Mouse (Mus musculus) E14TG2a.4 (cell line): ENCODE measurements around the gene Mylk3.
A peak's percentile ranks its signal among the peaks of the same experiment; 100 is the strongest.

ENCODE experiments used
- H3K27me3 ChIP-seq: 2 replicates; pipeline ENCODE4 v1.6.1; 2014; ENCODE audit warnings: low read length, control low read depth; ENCODE audit not compliant: insufficient read depth
- H3K36me3 ChIP-seq: 2 replicates; pipeline ENCODE4 v1.6.1; 2014; ENCODE audit warnings: low read length, control low read depth; ENCODE audit not compliant: insufficient read depth
- H3K4me1 ChIP-seq: replicated peaks from 2 replicates; pipeline ENCODE4 v1.6.1; 2014; ENCODE audit warnings: low read depth, low read length, control low read depth
- H3K4me3 ChIP-seq: replicated peaks from 2 replicates; pipeline ENCODE4 v1.5.1; 2014; ENCODE audit warnings: mild to moderate bottlenecking, low read length
- H3K9me3 ChIP-seq: 2 replicates; pipeline ENCODE4 v1.6.1; 2014; ENCODE audit warnings: low read length, control low read depth
- CTCF ChIP-seq: conservative IDR thresholded peaks from 2 replicates; pipeline ENCODE4 v1.5.1; 2014; ENCODE audit warnings: low read length
- NANOG ChIP-seq: IDR thresholded peaks from 2 replicates; pipeline ENCODE4 v1.6.1; 2014; ENCODE audit warnings: borderline replicate concordance, low read length, mixed read lengths
- POU5F1 ChIP-seq: IDR thresholded peaks from 2 replicates; pipeline ENCODE4 v1.6.1; 2014; ENCODE audit warnings: low read length, borderline replicate concordance

Mylk3 gene

GRCm38 (mm10) chr8:85427026-85427425 lies 40.9 kb upstream of the Mylk3 start:
- H3K36me3 ChIP-seq: peaks cover 32% of the 10 kb centered on the region
- no peaks in the 10 kb centered on the region for H3K27me3 ChIP-seq
- no peak for TF ChIP-seq POU5F1
- H3K4me1 ChIP-seq: peaks cover 80% of the 10 kb centered on the region
- no peaks in the 10 kb centered on the region for H3K9me3 ChIP-seq
- no peak overlapping the region for H3K4me3 ChIP-seq

- Histone ChIP-seq H3K27me3 (no peaks in the 10 kb centered on the region), H3K36me3 (peaks cover 50% of the 10 kb centered on the region), H3K9me3 (no peaks in the 10 kb centered on the region), H3K4me1 (peaks cover 70% of the 10 kb centered on the region), H3K4me3 (peak overlapping the region; percentile 91)
- TF ChIP-seq NANOG (no peak), POU5F1 (no peak), CTCF (no peak)
Measured at GRCm38 (mm10) chr8:85421329-85421728, 35.2 kb upstream of the Mylk3 start.

- H3K9me3 ChIP-seq: no peaks in the 10 kb centered on the region
- no peak for TF ChIP-seq NANOG
- no peaks in the 10 kb centered on the region for H3K27me3 ChIP-seq
- peaks cover 14% of the 10 kb centered on the region for H3K4me1 ChIP-seq
- peaks cover 32% of the 10 kb centered on the region for H3K36me3 ChIP-seq
- no peak overlapping the region for H3K4me3 ChIP-seq
Measured at GRCm38 (mm10) chr8:85408526-85408925, 22.4 kb upstream of the Mylk3 start.

GRCm38 (mm10) chr8:85408053-85408505 lies 21.9 kb upstream of the Mylk3 start:
- H3K9me3 ChIP-seq: no peaks in the 10 kb centered on the region
- H3K4me1 ChIP-seq: peaks cover 14% of the 10 kb centered on the region
- no peak overlapping the region for H3K4me3 ChIP-seq
- H3K27me3 ChIP-seq: no peaks in the 10 kb centered on the region
- peaks cover 32% of the 10 kb centered on the region for H3K36me3 ChIP-seq
- TF ChIP-seq CTCF (peak; percentile 38), NANOG (no peak)

GRCm38 (mm10) chr8:85405961-85406360 lies 19.8 kb upstream of the Mylk3 start:
- Histone ChIP-seq H3K27me3 (no peaks in the 10 kb centered on the region), H3K4me3 (0 out of 2 replicates have a peak overlapping the region, but pooled peaks have one; percentile 13), H3K9me3 (no peaks in the 10 kb centered on the region), H3K4me1 (peaks cover 11% of the 10 kb centered on the region), H3K36me3 (peaks cover 22% of the 10 kb centered on the region)
- no peak for TF ChIP-seq CTCF
- TF ChIP-seq NANOG: no peak
- no peak for TF ChIP-seq POU5F1

GRCm38 (mm10) chr8:85405418-85405817 lies 19.3 kb upstream of the Mylk3 start:
- Histone ChIP-seq H3K4me1 (peaks cover 11% of the 10 kb centered on the region), H3K9me3 (no peaks in the 10 kb centered on the region), H3K36me3 (peaks cover 17% of the 10 kb centered on the region), H3K27me3 (no peaks in the 10 kb centered on the region), H3K4me3 (no peak overlapping the region)
- no peak for TF ChIP-seq POU5F1

GRCm38 (mm10) chr8:85398548-85398947 lies 12.4 kb upstream of the Mylk3 start:
- no peaks in the 10 kb centered on the region for H3K9me3 ChIP-seq
- H3K27me3 ChIP-seq: 0 out of 2 replicates have a peak, but pooled peaks cover 3% of the 10 kb centered on the region
- H3K4me1 ChIP-seq: 0 out of 2 replicates have a peak, but pooled peaks cover 5% of the 10 kb centered on the region
- no peaks in the 10 kb centered on the region for H3K36me3 ChIP-seq
- TF ChIP-seq POU5F1 (no peak), CTCF (peak; percentile 18; the same call in 1 of the 2 replicates), NANOG (no peak)
- H3K4me3 ChIP-seq: no peak overlapping the region

GRCm38 (mm10) chr8:85397508-85397907 lies 11.4 kb upstream of the Mylk3 start:
- Histone ChIP-seq H3K27me3 (0 out of 2 replicates have a peak, but pooled peaks cover 3% of the 10 kb centered on the region), H3K4me1 (0 out of 2 replicates have a peak, but pooled peaks cover 5% of the 10 kb centered on the region), H3K9me3 (no peaks in the 10 kb centered on the region), H3K4me3 (no peak overlapping the region), H3K36me3 (no peaks in the 10 kb centered on the region)
- TF ChIP-seq POU5F1 (no peak), NANOG (no peak), CTCF (peak; percentile 80)

GRCm38 (mm10) chr8:85396432-85397079 lies 10.4 kb upstream of the Mylk3 start:
- H3K27me3 ChIP-seq: 0 out of 2 replicates have a peak, but pooled peaks cover 3% of the 10 kb centered on the region
- no peaks in the 10 kb centered on the region for H3K9me3 ChIP-seq
- no peaks in the 10 kb centered on the region for H3K36me3 ChIP-seq
- H3K4me1 ChIP-seq: 0 out of 2 replicates have a peak, but pooled peaks cover 5% of the 10 kb centered on the region
- TF ChIP-seq CTCF (no peak), NANOG (no peak), POU5F1 (no peak)
- no peak overlapping the region for H3K4me3 ChIP-seq
